Mouse (Mus musculus) adrenal gland, postnatal 4 days (tissue): ENCODE results near the gene Psme1. TPM values are rescaled to one million over a fixed set of nuclear protein-coding genes. Genes with fewer than 3 reads are reported as not detected.
A peak's percentile ranks its signal among the peaks of the same experiment; 100 is the strongest.

Experiments
- DNase-seq, 2 experiments: peaks; one replicate each; pipeline ENCODE4 v3.0.0; 2021 to 2022; ENCODE audit warnings: low spot score in 2 of 2, mixed read lengths in 2 of 2
- long read RNA-seq, 2 experiments: library from polyadenylated mRNA; stranded (forward); transcript quantifications; one replicate each; pipeline ENCODE4 v2.0.0; 2021
- total RNA-seq, 2 experiments: library from RNA; stranded (reverse); gene quantifications; 2 replicates each; pipeline ENCODE4 v1.2.3; 2021

Gene Psme1
- 100 to 1,000 TPM; 302 to 310 TPM for total RNA-seq
- long read RNA-seq, experiment 1, transcript Psme1-208 (11 exons, 1,112 nt): major isoform, 150 of 186 reads
- long read RNA-seq, experiment 1, partial matches to known transcripts: 17 of 186 reads
- long read RNA-seq, experiment 1, other reads (novel, unspliced or antisense): 14 of 186 reads
- long read RNA-seq, experiment 2, transcript Psme1-208 (11 exons, 1,112 nt): major isoform, 143 of 195 reads
- long read RNA-seq, experiment 2, partial matches to known transcripts: 25 of 195 reads
- long read RNA-seq, experiment 2, other reads (novel, unspliced or antisense): 23 of 195 reads

- peak; percentile 58 to 70 for DNase-seq
These were observed at the start of gene Psme1 for GRCm38 (mm10) chr14:55577871-55578667. TSS of gene Psme1 (plus strand) at chr14:55578123.

GRCm38 (mm10) chr14:55536116-55536745, 41.7 kb upstream of the Psme1 start:
- no peak for DNase-seq

- peak; percentile 72 to 73 for DNase-seq
These were observed 37.7 kb upstream of the Psme1 start, which contains the start of gene Pck2 for GRCm38 (mm10) chr14:55540067-55540786. TSS of gene Pck2 (plus strand) at chr14:55540266.

- peak; percentile 53 to 80 for DNase-seq
These were observed 37.1 kb upstream of the Psme1 start for GRCm38 (mm10) chr14:55540787-55541321.

GRCm38 (mm10) chr14:55542268-55542667, 35.7 kb upstream of the Psme1 start:
- DNase-seq: no peak

- DNase-seq: no peak
These were observed 33.6 kb upstream of the Psme1 start for GRCm38 (mm10) chr14:55544334-55544733.

- no peak for DNase-seq
These were observed 27.7 kb upstream of the Psme1 start for GRCm38 (mm10) chr14:55550191-55550590.

- no peak for DNase-seq
These were observed 26.6 kb upstream of the Psme1 start for GRCm38 (mm10) chr14:55551347-55551746.

GRCm38 (mm10) chr14:55551794-55552193, 26.1 kb upstream of the Psme1 start:
- no peak for DNase-seq

GRCm38 (mm10) chr14:55554635-55555034, 23.3 kb upstream of the Psme1 start:
- no peak for DNase-seq

GRCm38 (mm10) chr14:55555788-55556187, 22.1 kb upstream of the Psme1 start:
- DNase-seq: no peak

GRCm38 (mm10) chr14:55557003-55557402, 20.9 kb upstream of the Psme1 start:
- peak; percentile 43 to 67 for DNase-seq

- no peak for DNase-seq
These were observed 20.3 kb upstream of the Psme1 start for GRCm38 (mm10) chr14:55557587-55557986.

GRCm38 (mm10) chr14:55558740-55559448, 19.0 kb upstream of the Psme1 start:
- no peak for DNase-seq

GRCm38 (mm10) chr14:55559799-55560201, 18.1 kb upstream of the Psme1 start, which contains the start of gene Dcaf11:
TSS of gene Dcaf11 (plus strand) at chr14:55560006.
- peak; percentile 70 to 87 for DNase-seq

GRCm38 (mm10) chr14:55560202-55561073, 17.5 kb upstream of the Psme1 start, which contains the start of gene A730061H03Rik:
TSS of gene A730061H03Rik (minus strand) at chr14:55560406.
- DNase-seq: peak; percentile 91 to 99

- DNase-seq: no peak
These were observed 16.1 kb upstream of the Psme1 start for GRCm38 (mm10) chr14:55561860-55562259.

GRCm38 (mm10) chr14:55563249-55563648, 14.7 kb upstream of the Psme1 start:
- DNase-seq: no peak

- DNase-seq: no peak
These were observed 12.2 kb upstream of the Psme1 start for GRCm38 (mm10) chr14:55565748-55566147.
